Mouse (Mus musculus) MN1 (cell line): ENCODE measurements around the gene Loxl1.

ENCODE experiments used
- DNase-seq: peaks from one replicate; pipeline ENCODE4 v3.0.0-alpha.2; 2016; ENCODE audit warnings: low spot score

Gene Loxl1

DNA sequence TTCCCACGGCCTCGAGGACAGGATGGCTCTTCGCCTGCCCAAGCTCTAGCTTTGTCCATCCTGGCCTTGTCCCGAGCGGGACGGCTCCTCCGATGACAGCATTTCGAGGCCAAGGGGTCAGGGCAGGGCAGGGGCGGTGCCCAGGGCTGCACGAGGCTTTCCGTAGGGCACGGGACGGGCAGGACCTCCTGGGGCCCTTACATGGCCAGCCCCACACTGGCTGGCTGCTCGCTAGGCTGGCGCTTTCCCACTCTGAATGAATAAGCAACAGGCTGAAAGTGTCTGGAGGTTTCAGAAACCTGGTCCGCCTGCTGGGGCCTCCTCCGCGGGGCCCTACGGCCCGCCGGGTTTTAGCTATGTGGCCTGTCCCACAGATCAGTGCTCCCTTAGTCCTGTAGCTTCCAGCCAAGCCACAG, at the start of gene Loxl1:
Gene Loxl1 (minus strand): TSS at position 243 of the 416 bp plus-strand sequence.
- no peak for DNase-seq

DNA sequence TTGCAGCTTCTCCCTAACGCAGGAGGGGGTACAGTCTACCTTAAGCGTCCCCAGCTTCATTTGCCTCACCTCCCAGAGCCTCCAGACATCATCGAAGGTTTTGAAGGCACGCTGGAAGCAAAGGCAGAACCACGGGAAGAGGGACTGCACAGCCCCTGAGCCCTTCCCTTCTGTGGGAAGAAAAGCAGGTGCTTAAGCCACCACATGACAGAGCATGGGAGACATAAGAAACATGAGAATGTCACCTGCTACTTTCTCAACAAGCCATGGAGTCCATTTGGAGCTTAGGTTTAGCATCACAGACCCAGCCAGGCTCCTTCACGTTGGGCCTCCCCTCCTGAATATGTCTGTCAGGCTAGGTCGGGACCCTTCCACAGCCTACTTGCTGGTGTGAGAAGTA, 49.0 kb upstream of the Loxl1 start:
- DNase-seq = no peak

DNA sequence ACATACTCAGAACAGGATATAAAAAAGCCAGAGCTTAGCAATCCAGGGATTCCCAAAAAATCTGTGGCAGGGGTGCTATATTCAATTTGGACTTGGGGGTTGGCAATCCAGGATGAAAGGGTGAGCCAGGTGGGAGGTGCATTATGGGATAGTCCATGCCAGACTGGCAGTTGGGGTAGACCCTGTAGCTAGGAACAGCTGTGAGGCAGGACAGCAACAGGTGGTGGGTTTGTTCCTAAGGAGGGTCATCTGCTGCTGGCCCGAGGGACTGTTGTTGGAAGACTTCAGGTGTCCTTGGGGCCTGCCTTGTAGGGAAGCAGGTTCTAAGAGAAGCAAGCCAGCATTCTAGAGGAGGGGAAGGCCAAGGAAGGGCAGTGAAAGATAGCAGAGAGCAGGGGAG, 48.4 kb upstream of the Loxl1 start:
- DNase-seq = no peak

DNA sequence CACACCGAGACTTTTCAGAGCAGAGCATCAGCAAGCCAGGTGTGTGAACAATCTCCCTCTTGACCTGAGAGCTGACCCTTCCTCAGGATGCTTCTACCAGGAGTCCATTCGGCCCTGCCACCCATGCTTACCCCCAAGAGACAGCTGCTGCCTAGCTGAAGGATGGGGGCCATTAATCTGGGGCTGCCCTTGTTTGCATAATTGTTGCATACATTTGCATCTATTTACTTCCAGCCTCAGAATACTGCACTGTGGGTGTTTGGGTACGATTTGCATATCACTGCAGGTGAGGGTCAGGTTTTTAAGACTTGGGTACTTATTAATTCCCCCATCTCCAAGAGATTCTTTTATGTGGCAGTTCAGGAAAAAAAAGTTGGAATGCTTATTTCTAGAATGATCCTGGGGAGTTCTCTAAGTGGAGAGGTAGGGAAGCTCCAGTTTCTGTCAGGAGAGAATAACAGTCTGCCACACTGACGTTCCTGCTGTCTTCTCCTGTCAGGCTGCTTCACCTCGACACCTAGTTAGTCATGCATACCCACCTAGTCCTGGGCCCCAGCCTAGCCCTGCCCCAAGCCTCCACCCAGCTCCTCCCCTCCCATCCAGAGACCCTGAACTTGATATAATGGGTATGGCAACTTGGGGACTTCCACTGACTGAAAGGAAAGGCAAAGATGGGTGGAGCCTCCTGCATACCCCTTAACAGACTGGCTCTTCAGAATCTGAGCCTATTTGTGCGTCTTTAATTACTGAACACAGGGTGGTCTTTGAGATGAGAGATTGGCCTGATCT, 42.5 kb upstream of the Loxl1 start:
- DNase-seq = no peak

DNA sequence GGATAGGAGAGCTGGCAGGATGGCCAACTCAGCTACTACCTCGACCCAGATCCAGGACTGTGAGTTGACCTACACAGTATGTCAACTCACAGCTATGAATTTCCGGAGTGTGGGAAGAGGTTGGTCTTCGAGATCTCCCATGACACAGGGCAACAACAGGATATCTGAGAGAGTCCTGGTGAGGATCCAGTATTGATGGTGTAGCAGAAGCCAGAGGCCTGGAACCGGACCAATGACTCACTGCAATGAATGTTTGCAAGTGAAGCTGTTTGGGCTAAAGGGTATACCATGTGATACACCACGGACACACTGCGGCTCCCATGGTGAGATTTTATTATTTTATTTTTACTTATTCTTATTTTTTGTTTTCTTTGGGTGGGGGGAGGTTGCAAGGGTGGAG, 41.7 kb upstream of the Loxl1 start:
- no peak for DNase-seq

DNA sequence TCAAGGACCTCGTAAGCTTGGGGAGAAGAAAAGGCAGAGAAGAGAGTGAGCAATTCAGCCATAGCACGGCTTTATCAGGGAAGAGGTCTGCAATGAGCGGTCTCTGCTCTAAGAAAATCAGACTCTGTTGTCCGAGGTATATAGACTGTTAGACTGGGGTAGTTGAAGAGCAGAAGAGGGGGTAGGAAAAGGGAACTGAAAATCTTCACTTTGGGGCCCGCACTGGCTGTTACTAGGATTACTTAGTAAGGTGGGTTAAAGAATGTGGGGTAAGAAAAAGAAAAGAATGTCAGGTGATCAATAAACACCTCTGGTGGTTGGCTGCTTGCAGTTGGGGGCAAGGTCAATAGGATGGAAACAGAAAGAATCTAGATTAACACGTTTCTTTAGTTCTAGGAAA, 40.2 kb upstream of the Loxl1 start:
- DNase-seq = no peak

DNA sequence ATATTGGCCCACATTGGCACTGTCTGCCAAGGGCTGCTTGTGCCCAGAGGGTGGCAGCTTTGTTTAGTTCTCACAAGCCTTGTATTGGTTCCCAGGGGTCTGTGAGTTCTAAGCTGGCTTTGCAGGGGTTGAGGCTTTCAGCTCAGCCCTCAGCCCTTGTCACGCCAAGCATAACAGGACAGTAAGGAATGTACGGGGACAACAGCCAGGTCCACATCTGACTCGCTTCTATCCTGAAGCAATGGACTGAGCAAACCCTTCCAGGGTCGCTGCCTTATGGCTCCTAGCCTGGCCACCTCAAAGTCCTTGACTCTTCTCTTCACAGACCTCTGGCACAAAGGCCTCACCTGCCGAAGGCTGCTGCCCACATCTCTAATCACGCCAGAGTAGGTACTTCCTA, 34.8 kb upstream of the Loxl1 start:
- DNase-seq = no peak

DNA sequence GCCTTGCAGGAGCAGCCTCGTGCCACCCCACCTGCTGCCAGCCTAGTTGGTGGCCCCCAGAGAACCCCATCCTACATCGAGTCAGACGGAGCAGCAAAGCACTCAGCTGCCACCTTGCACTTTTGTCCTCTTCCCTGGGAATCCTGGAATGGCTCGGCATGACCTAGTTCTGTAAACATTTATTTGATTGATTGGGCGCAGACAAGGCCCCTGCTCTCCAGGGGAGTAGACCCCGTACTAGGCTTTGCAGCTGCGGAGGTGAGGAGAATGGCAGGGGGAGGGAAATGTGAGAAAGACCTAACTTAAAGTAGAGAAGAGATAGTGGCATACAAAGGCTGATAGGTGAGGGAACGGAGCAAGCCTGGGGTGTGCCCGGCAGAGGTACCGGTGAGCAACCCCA, 33.5 kb upstream of the Loxl1 start:
- no peak for DNase-seq

DNA sequence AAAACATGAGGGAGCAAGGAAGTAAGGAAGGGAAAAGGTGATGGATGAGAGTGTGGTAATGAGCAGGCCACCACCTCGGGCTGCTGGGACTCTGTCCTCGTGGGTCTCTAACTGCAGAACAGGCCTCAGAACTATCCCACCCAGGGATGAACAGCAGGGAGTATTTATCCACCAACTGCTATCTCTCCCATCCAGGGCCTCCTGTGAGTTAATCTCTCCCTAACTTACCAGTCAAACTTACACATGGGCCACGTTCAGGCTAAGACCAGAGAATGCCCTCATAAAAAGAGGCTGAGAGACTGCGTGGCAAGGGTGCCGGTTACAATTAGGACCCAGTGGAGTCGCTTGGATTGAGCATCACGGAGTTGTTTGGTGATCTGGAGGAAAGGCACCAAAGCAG, 33.0 kb upstream of the Loxl1 start:
- DNase-seq = no peak

DNA sequence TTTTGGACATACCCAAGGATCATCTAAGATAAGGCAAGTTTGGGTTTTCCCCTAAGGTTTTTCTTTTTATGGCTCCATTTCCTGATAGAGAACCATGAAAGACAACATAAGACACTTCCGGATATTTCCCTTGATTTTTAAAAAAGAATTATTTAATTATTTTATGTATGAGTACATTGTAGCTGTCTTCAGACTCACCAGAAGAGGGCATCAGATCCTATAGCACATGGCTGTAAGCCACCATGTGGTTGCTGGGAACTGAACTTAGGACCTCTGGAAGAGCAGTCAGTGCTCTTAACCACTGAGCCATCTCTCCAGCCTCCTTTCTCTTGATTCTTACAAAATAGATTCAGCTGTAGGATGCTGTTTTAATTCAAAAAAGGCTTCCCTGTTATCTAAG, 28.8 kb upstream of the Loxl1 start:
- DNase-seq = no peak

DNA sequence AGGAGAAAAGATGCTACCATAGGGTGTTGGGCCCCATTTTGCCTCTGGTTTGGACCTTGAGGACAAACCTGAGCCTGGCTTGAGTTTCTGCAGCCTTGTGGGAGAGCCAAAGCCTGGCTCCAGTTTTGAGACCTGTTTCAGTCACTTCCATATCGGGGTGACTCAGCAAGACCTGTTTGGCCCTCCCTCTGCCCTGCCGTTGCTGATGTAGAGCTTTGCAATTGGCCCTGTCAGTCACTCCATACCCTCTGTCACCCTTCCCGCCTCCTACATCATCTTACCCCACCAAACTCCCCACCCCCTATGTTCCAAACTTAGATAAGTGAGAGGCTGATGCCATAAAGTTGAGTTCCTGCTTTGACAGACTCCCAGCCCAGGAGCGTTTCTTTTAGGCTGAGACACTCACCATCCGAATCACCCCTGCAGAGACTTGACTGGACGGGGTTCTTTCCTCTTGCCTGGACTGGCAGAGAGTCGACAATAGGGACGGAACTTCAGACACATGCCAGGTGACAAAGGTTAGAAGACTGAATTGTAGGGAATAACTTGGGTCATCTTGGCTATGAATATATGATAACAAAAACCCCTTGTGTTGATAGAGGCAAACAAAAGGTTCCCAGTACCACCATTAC, 23.8 kb upstream of the Loxl1 start:
- DNase-seq = no peak

DNA sequence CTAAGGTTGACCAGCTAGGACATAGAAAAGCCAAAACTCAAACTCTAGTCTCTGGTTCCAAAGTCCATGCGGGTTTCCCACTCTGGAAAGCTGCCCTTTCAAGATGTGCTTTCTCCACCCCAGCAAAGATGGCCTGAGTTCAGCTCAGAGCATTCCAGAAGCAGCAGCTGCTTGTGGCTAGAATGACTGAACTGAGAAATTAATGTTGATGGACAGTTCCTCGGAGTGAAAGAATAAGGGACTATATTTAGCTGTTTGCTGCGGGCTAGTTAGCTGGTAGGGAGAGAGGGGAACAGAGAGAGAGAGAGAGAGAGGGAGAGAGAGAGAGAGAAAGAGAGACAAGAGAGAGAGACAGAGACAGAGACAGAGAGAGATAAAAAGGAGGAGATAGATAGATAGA, 18.3 kb upstream of the Loxl1 start:
- no peak for DNase-seq

DNA sequence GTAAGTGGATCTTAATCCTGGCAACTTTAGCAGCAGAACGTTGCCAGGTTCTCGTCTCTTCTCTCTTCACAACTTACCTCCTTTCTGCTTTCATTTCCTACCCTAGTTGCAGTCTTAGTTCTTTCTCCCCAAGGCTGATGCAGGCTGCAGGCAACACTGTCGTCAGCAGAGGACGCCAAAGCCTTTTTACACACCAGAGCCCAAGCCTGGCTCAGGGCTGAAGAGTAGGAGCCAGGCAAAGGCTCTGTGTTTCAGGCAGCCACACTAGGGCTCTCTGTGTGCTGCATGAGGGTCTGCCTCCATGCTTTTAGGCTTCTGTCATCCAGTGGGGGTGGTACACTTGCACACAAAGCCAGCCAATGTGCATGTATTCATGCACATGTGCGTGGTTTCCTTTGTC, 17.3 kb upstream of the Loxl1 start:
- peak; percentile 71 for DNase-seq

DNA sequence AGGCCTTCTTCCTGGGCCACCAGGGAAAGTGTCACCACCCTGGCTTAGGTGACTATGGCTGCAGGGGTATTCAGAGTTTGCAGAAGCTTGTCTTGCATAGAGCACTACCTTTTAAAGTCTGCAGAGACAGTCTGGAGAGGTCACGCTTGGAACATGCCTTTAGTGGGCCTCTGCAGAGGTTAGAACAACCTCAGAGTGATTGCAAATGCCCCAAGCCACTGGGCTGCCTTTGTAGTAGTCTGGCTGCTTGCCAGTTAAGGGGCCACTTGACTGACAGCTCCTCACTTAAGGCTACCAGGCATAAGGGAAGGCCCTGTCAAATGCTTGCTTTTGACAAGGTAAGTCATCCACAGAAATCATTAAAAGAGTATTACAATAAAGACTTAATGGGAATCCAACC, 14.4 kb upstream of the Loxl1 start:
- DNase-seq = peak; percentile 18

DNA sequence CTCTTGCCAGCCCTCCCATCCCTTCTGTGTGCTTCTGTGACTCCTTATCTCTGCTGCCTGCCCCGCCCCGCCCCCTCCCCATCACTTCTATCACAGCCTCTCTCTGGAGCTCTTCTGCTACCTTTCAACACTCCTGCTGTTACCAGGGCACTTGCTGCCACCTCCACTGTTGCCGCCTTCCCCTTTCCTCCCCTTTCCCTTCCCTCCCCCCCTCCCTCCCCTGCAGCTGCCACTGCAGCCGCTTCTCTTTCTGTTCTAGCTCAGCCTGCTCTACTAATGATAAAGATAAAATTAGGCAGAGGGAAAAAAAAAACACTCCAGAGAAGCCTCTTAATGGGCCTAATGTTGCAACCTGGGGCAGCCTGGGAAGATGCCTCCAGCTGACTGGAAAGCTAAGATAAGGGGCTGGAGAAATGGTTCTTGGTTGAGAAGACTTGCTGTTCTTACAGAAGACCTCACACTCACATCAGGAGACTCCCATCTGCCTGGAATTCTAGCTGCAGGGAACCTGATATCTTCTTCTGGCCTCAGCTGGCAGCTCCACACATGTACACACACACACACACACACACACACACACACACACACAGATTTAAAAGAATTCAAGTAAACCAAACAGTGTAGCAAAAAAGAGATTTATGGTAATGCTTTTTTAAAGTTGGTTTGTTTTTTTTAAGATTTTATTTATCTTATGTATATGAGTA, 13.6 kb upstream of the Loxl1 start:
- peak; percentile 79 for DNase-seq

DNA sequence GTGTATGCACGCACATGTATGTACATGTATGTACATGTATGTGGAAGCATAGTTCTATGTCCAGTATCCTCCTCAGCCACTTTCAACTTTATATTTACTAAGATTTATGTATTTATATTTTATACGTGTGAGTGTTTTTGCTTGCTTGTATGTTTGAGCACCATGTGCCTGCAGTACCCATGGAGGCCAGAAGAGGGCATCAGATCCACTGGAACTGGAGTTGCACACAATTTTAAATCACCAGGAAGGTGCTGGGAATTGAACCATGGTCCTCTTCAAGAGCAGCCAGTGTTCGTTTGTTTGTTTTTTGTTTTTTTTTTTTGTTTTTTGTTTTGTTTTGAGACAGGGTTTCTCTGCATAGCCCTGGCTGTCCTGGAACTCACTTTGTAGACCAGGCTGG, 8.7 kb upstream of the Loxl1 start:
- no peak for DNase-seq

DNA sequence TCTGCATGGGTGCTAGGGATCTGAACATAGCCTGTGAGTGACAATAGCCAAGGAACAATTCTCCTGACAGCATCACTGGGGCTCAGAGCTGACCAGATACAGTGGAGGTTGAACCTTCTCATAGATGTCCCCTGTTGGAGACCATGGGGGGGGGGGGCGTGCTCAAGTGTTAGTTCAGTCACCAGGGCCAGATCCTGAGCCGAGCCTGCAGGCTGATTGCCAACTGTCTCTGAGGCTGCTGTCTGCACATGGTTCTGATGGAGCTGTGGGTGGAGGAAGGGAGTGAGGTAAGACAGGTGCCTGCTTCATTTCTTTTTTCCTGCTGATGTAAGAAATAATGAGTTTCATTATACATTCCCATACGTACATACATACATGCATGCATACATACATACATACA, 5.3 kb upstream of the Loxl1 start:
- DNase-seq = no peak

DNA sequence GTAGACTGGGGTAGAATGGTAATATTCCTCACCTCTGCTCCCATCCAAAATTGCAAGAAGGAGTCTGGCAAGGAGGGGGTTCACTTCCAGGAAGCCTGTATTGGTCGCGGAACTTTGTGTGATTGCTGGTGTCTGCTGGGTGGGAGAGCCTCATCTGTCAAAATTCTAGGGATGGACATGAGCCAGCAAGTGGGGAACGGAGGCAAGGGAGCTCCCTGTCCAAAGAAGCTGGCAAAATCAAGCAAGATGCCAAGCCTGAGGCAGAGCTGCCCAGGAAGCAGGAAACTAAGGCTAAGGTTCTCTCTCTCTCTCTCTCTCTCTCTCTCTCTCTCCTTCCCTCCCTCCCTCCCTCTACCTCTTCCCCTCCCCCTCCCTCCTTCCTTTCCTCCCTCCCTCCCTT, 4.4 kb upstream of the Loxl1 start:
- DNase-seq = no peak

DNA sequence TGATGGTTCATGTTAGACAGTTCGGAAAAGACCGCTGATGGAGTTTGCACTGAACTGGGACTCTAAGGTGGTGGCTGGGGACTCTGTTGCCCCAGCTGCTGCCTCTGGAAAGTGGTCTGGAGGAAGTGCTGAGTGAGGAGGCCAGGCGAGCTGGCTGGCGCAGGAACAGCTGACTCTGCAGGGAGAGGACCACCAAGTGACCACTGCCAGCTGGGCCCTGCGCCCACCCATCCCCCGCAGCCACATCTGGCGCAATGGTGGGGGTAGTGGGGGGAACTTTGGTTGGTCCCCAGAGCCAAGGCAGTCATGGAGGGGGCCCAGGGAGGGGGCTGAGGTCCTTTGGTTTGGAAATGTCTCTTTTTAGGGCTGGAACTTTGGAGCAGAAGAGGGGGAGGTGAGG, 3.8 kb upstream of the Loxl1 start:
- no peak for DNase-seq

DNA sequence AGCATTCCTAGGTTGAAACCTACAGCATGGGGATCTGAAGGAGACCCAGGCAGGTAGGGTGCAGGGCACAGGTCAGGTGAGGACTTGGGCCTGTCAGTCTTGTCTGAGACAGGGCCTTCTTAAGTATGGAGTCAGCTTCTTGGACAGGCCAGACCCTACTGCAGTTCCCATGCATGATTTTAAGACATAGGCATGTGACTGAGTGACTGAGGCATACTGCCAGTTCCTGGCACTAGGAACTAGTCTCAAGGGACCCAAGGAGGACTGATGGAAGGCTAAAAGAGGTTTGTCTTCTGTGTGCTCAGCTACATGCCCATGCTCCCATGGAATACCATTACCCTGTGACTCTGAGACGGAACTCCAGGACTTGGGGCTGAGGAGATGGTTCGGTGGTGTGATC, 2.9 kb upstream of the Loxl1 start:
- peak; percentile 39 for DNase-seq

DNA sequence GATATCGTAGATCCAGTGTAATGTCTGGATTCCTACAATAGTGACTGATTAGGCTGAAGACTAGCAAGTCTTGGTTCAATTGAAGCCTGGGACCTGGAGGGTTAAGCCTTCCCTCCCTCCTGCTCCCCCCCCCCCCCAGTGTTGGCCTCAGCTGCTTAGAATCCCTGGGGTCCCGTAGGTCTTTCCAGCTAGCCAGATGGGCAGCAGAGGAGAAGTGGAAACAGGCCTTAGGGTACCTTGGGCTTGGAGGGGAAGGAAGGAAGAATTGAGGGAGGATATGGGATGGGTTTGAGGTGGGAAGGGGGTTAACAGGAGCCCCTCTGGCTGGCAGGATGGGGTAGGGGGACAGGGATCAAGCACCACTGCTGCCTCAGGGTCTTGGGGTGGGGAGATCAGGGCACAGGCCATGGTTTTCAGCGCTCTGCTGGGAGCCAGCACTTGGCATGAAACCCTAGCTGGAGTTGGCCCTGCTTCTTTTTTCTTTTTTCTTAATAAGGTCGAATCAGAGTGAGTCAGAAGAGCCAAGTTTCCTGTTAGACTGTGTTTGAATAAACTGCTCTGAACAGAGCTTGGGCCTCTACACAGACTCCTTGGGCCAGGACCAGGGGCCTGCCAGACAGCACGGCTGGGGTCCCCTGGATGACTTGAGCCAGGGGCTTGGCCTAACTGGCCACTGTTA, 1.8 kb upstream of the Loxl1 start:
- DNase-seq = peak; percentile 20

DNA sequence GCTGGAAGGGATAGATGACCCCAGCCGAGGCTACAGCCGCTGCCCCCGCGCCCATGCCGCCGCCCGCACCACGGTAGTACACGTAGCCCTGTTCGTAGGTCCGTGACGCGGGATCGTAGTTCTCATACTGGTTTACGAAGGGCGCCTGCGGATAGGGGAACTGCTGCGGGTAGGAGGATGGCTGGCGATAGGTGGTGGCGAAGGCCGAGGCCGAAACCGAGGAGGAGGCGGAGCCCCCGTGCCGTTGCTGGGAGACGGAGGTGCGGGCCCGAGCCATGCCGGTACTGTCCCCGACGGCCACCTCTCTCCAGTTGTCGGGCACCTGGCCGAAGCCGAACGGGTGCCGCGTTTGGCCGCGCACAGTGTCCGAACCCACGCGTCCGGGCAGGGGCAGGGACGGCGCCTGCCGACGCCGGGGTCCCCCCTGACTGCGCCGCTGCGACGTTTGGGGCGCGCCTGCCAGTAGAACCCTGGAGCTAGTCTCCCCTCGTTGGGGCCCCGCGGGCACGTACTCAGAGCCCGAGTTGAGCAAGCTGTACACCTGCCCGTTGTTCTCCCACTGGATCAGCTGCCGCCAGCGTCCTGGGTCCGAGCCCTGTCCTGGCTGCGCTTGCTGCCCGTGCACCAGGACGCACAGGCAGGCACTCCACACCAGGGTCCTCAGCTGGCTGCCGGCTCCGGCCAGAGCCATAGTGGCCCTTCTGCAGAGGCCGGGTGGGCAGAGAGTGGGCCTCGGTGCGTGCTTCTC, 616 bp downstream of the Loxl1 start:
- DNase-seq = no peak
